Mouse (Mus musculus): ENCODE data around the gene Son.
A peak's percentile ranks its signal among the peaks of the same experiment; 100 is the strongest.

The Son gene

DNA sequence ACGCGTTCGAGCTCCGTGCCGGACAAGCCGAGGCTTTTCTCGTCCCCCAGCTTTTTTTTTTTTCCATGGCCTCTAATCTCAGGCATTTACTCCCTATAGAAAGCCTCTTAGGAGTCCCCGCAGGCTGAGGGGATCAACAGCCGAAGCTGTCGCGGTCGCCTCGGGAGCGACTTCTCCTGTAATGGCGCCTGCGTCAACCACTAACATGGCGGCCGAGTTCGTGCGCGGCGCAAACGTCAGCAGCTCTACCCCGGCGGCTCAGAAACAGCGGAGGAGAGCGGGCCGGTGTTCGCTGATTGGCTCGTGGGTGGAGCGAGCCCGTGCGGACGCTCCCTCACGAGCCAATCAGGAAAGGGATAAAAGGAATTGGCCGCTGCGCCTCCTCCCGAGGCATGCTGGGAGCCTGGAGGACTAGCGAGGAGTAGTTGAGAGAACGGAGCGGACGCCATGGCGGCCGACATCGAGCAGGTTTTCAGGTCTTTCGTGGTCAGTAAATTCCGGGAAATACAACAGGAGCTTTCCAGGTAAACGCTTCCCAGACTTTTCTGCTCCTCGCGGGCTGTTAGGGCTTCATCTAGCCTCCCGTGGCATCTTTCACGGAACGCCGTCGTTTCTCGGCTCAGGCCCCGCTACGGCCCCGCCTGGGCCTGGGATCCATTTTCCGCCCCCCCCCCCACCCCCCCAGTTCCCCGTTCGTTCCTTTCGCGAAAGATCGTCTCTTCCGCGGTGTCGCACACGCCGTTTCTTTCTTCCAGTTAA is at the start of gene Son:
Gene Son, plus strand, starts transcription at position 46 of the 759 bp plus-strand sequence.
- peak; percentile 88 to 93 for DNase-seq (ENCODE audit: low spot score in 2 of 2)

DNA sequence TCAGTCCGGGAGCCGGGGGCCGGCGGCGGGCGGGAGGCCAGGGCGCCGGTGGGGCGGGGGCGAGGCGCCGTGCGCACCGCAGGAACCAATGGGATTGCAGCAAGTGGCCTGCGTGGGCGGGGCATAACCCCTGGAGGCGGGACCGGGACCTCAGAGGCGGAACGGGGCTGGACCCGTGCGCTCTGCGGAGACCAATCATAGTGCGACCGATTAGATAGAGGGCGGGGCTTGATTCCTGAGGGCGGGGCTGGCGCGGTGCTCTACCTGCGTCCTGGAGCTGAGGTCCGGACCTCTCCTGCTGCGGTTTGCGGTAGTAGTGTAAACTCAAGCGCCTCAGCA is 49.7 kb upstream of the Son start, which contains the start of gene Tmem50b:
Gene Tmem50b, minus strand, starts transcription at position 129 of the 339 bp plus-strand sequence.
- DNase-seq (ENCODE audit: low spot score in 2 of 2) = peak; percentile 99

DNA sequence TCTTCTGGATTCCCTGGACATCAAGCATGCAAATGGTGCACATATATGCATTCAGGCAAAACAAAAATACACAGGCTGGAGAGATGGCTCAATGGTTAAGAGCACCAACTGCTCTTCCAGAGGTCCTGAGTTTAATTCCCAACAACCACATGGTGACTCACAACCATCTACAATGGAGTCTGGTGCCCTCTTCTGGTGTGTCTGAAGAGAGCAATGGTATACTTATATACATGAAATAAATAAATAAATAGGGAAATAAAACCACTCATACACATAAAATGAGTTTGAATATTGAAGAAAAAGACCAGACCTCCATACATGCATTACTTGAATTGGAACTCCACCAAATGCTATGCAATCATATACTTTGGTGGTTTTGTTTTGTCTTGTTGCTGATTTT is 48.1 kb upstream of the Son start:
- DNase-seq (ENCODE audit: low spot score in 2 of 2) = no peak

DNA sequence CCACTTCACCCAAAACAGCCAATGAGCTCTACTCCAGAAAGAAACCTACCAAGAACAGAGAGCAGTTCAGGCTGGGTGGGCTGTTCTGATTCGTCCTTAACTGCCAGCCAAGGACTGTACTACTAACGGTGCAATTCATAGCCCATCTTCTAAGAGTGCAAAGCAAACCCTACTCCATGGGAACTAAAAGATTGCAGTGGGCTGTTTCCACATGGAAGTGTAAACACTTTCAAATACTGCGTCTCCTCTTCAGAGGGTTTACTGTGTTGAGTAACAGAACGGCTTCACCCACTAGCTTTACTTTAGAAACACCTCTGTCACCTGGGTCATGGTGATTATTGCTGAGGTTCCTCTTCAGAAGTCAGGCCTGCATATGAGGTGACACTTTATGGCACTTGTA is 46.2 kb upstream of the Son start:
- DNase-seq (ENCODE audit: low spot score in 2 of 2) = no peak

DNA sequence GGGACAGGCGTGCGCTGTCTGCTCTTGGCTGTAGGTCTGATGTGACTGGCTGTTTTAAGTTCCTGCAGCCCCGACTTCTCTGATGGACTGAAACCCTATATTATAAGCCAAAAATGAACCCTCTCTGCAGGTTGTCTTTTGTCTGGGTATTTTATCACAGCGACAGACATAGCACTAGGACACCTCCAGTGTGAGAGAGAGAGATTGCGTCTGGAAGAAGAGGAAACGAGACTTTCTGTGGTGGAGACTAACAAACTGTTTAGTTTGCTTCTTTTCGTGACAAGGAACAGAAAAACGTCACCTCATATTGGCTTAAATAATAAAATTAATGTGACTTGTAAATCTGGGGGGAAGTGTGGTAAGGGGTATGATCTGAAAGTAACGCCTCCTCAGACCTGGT is 45.6 kb upstream of the Son start:
- DNase-seq (ENCODE audit: low spot score in 2 of 2) = no peak

DNA sequence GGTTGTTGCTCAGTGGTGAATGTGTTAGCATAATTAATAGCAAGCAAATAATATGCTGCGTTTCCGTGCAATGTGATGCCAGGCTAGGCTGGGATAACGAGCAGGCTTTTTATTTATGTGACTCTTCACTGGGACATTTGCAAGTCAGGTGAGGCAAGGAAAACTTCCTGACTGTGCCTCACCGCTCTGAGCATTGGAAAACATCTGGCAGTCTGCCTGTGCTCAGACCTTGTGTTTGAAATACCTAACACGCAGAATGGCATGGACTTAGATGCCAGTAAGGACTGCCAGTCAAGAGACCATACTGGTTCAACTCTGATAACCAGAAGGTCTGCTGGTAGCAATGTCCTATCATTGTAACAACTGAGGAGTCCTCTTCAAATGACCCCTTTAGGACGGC is 42.1 kb upstream of the Son start:
- DNase-seq (ENCODE audit: low spot score in 2 of 2) = no peak

DNA sequence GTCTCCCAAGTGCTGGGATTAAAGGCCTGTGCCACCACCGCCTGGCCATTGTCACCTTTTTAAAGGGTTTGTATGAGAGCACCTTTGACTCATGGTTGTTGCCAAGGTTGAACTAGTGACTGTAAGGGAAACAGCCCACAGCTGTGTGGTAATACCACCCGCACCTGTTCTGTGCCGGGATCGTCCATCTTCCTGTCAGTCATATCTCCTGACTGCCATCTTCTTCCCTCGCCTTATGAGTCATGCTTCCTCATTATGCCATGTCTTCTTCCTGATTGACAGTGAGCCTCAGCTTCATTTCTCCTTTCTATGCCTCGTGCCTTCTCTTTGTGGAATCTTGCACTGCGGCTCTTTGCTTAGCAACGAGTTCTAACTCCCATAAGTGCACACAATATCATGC is 40.3 kb upstream of the Son start:
- no peak for DNase-seq (ENCODE audit: low spot score in 2 of 2)

DNA sequence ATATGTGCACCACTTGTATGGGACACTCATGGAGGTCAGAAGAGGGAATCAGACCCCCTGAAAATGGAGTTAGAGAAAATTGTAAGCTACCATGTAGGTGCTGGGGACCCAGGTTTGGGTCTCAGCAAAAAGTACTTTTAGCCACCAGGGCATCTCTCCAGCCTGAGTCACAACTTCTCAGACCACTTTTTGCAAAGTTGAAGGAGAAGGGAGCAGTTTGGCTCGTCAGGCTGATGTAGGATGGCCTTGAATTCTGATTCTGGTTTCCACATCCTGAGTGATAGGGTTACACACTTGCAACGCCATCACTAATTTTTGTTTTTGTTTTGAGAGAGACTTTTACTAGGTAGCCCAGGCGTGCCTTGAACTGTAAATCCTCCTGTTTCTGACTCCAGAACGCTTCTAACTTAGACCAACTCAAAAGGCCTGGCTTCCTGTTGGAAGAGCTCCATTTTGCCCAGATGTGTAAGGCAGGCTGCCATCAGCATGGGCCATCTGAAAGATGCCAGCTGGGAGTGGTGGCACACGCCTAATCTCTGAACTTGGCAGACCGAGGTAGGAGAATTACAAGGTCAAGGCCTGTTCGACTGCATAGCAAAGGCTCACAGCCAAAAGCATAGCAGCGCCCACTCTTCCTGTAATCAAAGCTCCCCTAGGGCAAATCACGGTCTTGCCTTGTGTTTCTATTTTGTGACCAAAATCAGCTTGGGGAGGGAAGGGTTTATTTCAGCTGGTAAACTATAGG is 37.6 kb upstream of the Son start:
- DNase-seq (ENCODE audit: low spot score in 2 of 2) = no peak

DNA sequence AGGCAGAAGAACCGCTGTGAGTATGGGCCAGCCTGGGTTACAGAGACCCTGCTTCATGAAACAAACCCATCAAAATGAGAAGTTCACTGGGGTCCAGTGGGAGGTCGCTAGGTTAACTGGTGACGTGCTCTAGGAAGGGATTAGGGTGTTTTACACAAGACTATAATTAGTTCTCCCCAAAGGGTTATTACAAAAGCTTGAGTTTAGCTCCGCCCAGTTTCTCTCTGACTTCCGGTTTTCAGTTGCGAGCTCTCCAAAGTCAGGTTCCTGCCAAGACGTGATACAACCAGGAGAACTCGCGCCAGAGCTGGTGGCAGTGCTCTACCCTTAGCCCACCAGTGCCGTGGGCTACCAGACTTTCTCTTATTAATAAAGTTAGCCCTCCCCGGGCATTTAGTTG is 36.1 kb upstream of the Son start:
- no peak for DNase-seq (ENCODE audit: low spot score in 2 of 2)

DNA sequence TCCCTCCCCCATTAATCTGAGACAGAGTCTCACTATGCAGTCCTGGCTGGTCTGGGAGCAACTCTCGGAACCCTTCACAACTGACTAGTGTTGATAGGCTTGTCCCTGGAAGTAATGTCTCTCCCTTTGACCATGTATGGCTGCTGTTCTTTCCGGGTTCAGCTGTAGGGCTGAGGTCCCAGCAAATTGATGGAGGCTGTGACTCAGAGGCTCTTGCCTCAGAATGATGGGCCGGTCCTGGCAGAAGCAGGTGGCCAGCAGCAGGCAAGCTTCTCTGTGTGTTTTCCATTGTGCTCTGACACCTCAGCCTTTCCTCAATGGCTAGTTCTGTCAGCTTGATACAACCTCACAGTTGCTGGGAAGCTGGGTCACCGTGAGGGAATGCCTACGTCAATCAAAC is 34.8 kb upstream of the Son start:
- no peak for DNase-seq (ENCODE audit: low spot score in 2 of 2)

DNA sequence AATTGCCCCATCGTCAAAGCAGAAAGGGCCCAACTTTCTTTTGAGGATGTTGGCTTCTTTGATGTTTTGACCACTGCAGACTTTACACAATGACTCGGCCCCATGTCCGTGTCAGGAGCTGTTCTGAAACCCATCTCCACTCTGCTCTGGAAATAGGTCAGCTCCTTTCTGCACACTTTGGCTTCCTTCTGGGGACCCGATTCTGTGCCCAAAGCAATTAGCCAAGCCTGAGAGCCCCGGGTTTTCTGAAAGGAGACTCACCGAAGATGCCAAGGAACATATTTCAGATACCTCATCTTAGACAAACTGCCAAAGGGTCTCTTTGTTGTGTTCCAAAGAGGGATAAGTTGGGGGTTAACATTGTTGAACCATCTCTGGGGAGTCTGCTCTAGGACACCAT is 32.8 kb upstream of the Son start:
- no peak for DNase-seq (ENCODE audit: low spot score in 2 of 2)

DNA sequence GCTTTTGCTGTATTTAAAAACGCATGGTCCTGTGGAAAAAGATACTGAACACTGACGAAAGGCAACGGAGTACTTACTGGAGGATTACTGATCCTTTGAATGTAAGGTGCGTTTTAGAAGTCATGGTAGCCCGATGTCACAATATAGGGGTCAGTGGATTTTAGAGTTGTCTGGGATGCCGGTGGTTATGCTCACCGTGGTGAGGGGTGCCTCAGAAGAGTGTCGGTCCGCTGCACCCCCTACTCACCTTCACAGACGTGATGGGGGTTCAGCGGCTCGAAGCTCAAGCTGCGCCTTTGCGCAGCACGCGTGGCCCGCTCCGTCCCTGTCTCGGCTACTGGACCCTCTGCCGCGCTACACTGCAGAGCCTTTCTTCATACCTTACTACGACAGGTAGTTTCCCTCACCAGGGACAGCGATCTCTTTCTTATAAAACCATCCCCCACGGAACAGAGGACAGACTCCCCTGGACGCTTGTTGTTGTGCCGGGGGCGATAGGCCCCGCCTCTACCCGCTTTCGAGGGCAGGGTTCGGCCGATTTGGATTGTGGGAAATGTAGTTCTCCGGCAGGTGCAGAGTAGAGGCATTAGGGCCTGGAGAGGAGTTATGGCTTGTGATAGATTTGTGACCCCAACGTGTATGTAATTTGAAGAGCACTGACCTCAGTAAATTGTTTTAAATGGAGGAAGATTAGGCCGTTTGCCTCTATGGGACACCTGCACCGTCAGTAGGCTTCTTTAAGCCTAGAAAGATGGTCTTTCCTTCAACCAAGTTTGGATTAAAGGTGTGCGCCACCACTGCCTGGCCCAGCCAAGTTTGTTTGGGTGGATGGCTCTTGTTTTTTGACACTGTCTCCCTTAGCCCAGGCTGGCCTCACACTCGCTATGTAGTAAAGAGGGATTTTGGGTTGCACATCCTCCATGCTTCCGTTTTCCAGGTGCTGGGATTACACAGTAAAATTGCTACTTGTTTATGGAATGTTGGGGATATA is 28.5 kb upstream of the Son start, which contains the start of gene Dnajc28:
Gene Dnajc28, minus strand, starts transcription at position 516 of the 991 bp plus-strand sequence.
- DNase-seq (ENCODE audit: low spot score in 2 of 2) = peak; percentile 51 to 78

DNA sequence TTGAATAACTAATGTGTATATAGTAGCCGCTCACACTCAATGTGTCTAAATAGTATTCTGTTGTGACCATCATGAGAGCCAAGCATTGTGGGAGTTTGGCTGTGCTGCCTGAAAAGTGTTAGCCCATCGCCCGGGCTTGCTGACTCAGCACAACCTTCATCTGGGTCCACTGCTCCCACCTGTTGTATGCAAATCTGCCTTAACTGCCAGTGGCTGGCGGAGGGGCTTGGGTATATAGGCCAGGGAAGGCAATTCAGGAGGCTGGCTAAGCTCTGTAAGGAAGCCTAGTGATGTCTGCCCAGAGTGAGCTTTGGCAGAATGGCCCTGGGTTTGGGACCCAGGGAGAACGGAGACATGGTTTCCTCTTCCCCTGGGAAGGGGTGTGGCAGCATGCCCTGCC is 27.1 kb upstream of the Son start:
- DNase-seq (ENCODE audit: low spot score in 2 of 2) = no peak

DNA sequence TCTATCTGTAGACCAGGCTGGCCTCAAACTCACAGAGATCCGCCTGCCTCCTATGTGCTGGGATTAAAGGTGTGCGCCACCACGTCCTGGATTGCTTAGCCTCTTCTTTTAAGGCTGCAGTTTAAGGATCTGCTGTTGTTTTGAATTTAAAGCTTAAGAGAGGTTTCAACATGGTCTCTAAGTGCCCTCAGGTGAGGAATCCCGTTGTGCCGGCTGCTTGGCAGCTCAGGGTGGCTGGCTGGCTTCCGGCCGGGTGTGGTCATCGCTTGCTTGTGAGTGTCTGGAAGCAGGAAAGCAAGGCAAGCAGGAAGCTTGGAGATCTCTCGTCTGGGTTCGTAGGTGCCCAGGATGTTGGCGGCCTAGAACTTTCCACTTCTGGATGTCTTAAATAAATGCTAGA is 26.3 kb upstream of the Son start:
- DNase-seq (ENCODE audit: low spot score in 2 of 2) = no peak

DNA sequence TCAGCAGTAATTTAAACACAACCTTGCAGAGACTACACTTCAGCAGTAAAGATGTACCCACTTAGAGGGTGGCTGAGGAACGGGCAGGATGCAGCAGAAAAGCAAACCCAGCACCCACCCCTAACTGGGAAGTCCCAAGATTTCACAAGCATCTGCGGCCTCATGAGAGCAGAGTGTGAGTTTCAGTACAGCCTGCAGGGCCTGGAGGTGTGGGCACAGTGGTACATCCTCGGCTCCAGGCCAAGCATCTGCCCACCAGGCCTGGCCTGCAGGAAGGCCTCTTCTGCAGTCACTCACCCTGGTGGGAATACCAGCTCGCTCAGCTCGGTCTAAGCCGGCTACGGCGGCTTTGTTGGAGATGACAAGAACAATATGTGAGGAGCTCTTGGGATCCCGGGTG is 24.2 kb upstream of the Son start:
- no peak for DNase-seq (ENCODE audit: low spot score in 2 of 2)

DNA sequence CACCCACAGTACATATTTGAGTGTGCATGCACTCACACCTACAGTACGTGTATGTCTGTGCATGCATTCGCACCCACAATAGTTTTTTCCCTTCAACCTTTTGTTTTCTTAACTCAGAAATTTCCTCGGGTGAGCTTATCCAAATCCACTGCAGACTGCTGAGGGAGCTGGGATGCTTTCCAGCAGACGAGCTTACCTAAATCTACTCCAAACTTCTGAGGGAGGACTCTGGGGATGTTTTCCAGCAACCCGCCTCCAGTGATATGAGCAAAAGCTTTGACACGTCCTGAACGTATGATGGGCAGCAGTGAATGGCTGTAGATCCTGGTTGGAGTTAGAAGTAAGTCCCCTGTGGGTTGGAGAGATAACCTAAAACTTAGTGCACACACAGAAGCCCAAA is 19.5 kb upstream of the Son start:
- DNase-seq (ENCODE audit: low spot score in 2 of 2) = no peak

DNA sequence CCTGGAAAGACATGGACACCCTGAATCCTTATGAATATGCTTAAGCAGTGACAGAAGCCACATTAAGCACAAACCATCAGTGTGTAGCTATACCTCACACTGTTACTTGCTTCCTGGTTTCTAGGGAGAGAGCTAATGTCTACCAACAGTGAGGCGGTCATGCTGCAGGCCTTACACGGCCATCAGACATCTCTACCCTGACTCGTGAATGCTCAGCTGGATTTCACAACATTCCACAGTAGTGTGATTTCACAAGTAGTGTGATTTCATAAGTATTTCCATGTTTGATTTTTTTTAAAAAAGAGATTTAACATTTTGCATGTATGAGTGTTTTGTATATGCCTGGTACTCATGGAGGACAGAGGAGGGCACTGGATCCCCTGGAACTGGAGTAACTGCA is 18.6 kb upstream of the Son start:
- DNase-seq (ENCODE audit: low spot score in 2 of 2) = no peak

DNA sequence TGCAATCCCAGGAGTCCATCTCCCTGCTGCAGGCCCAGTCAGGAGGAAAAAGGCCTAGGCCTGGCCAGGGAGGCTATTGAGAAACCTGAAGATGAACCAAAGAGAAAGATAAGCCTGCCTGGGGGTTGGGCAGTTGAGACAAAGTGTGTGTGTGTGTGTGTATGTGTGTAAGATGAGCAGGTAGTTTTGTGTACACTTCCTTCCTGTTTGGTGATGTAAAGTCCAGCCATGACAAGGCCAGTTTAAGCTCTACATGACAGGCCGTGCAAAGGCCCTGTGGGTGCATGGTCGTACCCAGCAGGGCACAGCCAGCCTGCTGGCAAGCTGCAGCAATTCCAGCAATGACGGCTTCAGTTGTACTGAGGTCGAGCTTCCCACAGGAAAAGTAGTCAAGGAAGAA is 17.6 kb upstream of the Son start:
- DNase-seq (ENCODE audit: low spot score in 2 of 2) = no peak

DNA sequence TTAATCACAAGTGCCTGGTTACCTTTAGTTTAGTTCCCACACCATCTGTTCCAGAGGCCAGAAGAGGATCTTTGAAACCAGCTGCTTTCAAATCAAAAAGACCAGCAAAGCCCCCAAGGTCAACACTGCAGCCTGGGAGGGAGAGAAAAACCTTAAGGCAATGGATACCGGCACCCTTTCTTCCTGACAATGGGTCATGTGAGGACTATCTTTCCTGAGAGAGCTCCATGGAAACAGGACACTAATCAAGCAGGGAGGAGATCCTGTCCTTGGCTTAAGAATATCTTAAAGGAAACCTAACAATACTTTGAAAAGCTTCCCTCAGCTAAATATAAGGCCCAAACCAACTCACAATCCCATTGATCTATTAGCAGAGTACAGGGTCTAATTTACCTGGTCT is 16.7 kb upstream of the Son start:
- DNase-seq (ENCODE audit: low spot score in 2 of 2) = no peak

DNA sequence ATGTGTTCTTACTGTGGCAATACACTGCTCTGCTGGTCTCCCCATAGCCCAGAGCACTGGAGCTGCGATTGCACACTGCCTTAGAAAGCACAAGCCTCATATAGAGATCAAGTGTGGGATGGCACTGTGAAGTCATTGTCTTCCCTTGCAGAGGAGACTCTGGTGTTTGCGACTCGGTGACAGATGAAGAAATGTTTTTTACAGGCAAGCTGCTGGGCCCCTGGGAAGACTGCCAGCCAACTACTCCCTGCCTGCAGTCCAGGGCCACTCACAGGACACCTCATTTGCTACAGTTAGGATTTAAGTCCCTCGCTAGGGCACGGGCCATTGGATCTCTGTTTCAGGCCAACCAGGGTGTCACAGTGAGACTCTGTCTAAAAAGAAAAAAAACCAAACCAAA is 14.9 kb upstream of the Son start:
- DNase-seq (ENCODE audit: low spot score in 2 of 2) = no peak

DNA sequence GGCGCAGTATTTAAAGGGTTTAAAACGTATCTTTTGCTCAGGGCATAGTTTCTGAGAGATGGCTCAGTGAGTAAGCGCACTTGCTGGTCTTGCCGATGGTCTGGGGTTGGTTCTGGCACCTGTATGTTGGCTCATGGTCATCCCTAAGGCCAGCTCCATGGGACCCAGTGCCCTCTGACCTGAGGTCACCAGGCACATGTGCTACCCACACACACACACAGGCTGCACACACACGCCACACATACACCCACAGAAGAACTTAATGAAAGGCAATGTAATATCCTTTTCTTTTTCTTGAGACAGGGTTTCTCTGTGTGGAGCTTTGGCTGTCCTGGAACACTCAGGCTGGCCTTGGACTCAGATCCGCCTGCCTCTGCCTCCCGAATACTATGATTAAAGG is 14.4 kb upstream of the Son start:
- no peak for DNase-seq (ENCODE audit: low spot score in 2 of 2)

DNA sequence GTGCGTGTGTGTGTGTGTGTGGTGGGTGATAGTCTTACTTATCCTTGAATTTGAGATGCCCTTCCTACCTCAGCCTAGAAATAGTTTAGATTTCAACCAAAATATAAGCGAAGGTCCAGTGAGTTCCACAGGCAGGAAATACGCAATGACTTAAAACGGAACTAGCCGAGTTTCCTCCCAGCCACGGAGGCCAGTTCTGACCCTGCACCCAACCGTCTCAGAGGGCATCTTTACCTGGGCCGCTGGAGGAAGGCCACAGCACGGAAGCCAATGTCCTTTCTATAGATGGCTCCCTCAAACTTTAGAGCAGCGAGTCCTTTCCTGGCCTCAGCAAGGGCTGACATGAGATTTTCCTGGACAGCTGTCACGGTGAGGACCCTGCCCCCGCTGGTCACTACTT is 13.7 kb upstream of the Son start:
- no peak for DNase-seq (ENCODE audit: low spot score in 2 of 2)
